Mouse (Mus musculus) lung, adult 2 months (tissue): ENCODE data around the gene Nprl3. TPM values are rescaled to one million over a fixed set of nuclear protein-coding genes. Genes with fewer than 3 reads are reported as not detected.

Experiments
- DNase-seq: peaks from one replicate; pipeline ENCODE4 v3.0.0; 2022
- H3K4me1 ChIP-seq: fragments of 200-500 bp; 2 replicates; pipeline ENCODE4 v1.6.1; 2011; ENCODE audit warnings: low read length; ENCODE audit not compliant: control insufficient read depth, insufficient read depth
- H3K4me3 ChIP-seq: fragments of 200-500 bp; replicated peaks from 2 replicates; pipeline ENCODE3; 2011; ENCODE audit warnings: low read depth, mild to moderate bottlenecking, control low read depth, low read length; ENCODE audit errors: extremely low read depth
- CTCF ChIP-seq: fragments of 200-500 bp; IDR thresholded peaks from 2 replicates; pipeline ENCODE4 v1.5.1; 2011; ENCODE audit warnings: mild to moderate bottlenecking, low read length, control low read depth; ENCODE audit not compliant: insufficient read depth
- POLR2A ChIP-seq: fragments of 200-500 bp; IDR thresholded peaks from 2 replicates; pipeline ENCODE4 v1.6.1; 2011; ENCODE audit warnings: low read depth, mild to moderate bottlenecking, control low read depth, low read length, borderline replicate concordance; ENCODE audit errors: extremely low read depth
- WGBS: fragments of 180-500 bp; shearing (Covaris S2); methylation state at CpG from one replicate; pipeline ENCODE4 v1.1.7; 2018; 5-methylcytosine and 5-hydroxymethylcytosine counted together
- polyA plus RNA-seq: library from polyadenylated mRNA; depleted of rRNA; stranded (reverse); fragments of >200 nt; gene quantifications from 2 replicates; pipeline ENCODE4 v1.2.3, GENCODE M21; 2012

Gene Nprl3
- polyA plus RNA-seq, 1 experiment = 85.7 TPM

DNA sequence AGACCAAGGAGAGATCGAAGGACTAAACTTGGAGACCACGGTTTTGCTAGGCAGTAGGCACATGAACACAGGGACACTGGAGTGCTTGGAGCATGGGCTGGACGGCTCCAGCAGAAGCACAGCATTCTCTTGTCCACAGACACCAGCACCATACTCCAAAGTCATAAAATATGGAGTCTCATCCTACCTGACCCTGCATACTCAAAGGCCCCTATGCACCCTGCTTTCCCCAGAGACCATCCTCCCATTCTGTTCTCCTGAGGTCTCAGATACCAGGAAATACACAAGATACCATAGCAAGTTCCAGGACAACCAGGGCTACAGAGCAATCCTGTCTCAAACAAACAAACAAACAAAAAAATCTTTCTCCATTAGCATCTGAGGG is 30.1 kb downstream of the Nprl3 start:
- WGBS = 94% methylated on average over 3 of the region's 3 CpGs
- H3K4me1 ChIP-seq = no peaks in the 10 kb centered on the region; the same call in 1 of the 2 replicates
- TF ChIP-seq POLR2A = no peak
- no peak for TF ChIP-seq CTCF
- no peak for DNase-seq
- no peak overlapping the region for H3K4me3 ChIP-seq

- peak; percentile 64 for TF ChIP-seq CTCF
- no peak for TF ChIP-seq POLR2A
- 59% methylated on average over 9 of the region's 9 CpGs for WGBS
- H3K4me1 ChIP-seq = no peaks in the 10 kb centered on the region; the same call in 1 of the 2 replicates
- peak; percentile 48 for DNase-seq
- no peak overlapping the region for H3K4me3 ChIP-seq
Measured at GRCm38 (mm10) chr11:32236712-32237410, 30.6 kb downstream of the Nprl3 start.

DNA sequence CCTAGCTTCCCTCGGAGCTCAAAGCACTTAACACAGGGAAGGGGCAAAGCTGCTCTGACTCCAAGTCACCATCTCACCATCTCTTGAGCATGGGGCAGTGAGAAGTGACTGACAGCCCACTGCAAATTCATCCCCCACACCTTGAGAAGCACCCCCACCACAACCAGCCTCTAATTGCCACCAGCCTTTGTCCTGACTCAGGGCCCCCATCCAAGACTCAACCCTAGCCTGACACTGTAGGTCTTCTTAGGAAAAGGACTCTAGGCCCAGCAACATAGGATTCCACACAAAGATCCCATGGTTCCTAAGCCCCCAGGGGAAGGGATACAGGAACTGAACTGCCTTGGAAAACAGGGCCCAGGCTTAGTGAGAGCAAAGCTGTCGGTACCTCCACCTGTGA is 31.4 kb downstream of the Nprl3 start:
- Histone ChIP-seq H3K4me3 (no peak overlapping the region), H3K4me1 (no peaks in the 10 kb centered on the region; the same call in 1 of the 2 replicates)
- TF ChIP-seq CTCF (no peak), POLR2A (no peak)
- DNase-seq = no peak
- WGBS = 78% methylated on average over 2 of the region's 2 CpGs

DNA sequence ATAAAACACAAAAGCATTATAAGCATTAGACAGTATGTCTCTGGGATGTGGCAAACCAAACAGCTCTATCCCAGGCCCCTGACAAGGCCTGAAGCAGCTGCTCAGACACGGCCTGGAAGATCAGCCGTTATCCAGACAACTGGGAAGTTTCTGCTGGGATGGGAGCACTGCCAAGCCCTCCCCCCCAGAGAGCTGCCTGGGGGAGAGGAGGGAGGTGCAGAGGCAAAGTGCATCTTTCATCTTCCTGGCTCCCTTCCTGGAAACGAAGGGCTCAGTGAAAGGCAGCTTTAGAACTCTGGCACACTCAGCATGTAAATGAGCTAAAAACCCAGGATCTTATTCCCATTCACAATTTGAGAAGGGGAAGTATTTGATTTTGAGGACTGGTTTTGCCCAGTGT is 31.9 kb downstream of the Nprl3 start:
- Histone ChIP-seq H3K4me3 (no peak overlapping the region), H3K4me1 (no peaks in the 10 kb centered on the region; the same call in 1 of the 2 replicates)
- TF ChIP-seq POLR2A (no peak), CTCF (no peak)
- WGBS = 37% methylated on average over 3 of the region's 3 CpGs
- DNase-seq = no peak

DNA sequence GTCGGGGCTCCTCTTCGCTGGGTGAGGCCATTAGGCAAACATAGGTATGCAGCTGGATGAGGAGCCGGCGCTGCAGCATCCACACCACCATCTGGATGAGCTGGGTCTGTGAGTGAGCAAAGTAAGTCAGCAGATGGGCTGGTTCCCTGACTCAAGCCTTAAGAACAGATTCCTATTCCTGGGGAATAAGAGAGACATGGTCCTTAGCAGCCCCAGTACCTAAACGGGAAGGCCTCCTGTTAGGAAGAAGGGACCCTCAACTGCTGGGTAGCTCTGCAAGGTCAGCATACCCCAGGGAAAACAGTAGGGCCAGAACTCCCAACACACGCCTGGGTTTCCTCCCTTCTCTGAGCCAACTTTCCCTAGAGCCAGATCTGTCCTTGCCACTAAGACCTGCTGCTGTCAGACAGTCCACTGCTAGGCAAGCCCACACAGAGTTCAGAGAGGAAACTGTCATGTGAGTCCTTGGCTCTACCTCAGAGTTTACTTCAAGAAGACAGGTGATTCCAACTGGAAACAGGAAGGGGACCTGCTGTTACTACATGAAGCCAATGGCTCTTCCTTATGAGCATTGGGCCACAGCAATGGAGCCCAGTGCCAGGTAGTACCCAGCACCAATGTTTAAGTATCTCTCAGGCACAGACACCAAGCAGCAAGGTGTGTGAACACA is 32.6 kb downstream of the Nprl3 start:
- TF ChIP-seq POLR2A = no peak
- TF ChIP-seq CTCF = no peak
- DNase-seq = no peak
- Histone ChIP-seq H3K4me1 (no peaks in the 10 kb centered on the region; the same call in 1 of the 2 replicates), H3K4me3 (no peak overlapping the region)
- WGBS = 82% methylated on average over 6 of the region's 6 CpGs

GRCm38 (mm10) chr11:32233895-32234294 is 33.6 kb downstream of the Nprl3 start:
- DNase-seq = no peak
- no peak overlapping the region for H3K4me3 ChIP-seq
- TF ChIP-seq CTCF (no peak), POLR2A (no peak)
- H3K4me1 ChIP-seq = no peaks in the 10 kb centered on the region; the same call in 1 of the 2 replicates
- 92% methylated on average over 3 of the region's 3 CpGs for WGBS

DNA sequence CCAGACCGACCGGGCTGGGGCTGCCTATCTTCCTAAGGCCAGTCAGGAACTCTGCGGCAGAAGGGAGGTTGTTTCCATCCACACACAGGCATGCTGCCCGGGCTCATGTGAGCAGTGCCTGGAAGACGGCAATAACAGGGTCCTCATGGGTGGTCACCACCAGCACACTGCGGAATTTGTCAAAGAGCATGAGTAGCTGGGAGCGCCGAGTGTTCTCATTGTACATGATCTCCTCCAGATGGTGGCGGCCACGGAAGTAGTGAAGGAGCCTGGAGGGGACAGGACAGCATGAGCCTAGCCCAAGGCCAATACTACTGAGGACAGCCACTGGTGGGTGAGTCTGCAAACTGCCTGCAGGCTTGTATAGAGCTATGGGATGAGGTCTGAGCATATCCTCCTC is 34.7 kb downstream of the Nprl3 start:
- WGBS = 84% methylated on average over 10 of the region's 10 CpGs
- TF ChIP-seq POLR2A (no peak), CTCF (no peak)
- DNase-seq = no peak
- H3K4me1 ChIP-seq = no peaks in the 10 kb centered on the region; the same call in 1 of the 2 replicates
- no peak overlapping the region for H3K4me3 ChIP-seq

DNA sequence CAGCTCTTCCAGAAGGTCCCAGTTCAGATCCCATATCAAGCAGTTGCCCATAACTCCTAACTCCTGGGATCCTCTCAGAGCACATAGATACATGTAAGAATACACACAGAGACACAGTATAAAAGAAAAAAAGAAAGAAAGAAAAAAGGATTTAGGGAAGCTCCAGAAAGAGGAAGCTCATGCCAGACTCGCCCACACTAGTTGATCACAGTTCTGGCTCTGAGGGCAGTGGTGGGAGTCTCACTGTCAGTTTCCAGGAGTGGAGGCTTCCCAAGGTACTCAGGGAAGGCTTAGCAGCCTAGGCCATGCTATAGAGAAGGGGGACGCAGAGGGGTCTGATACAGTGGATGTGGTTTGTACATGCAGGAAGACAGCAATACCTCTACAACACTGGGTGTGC is 36.4 kb downstream of the Nprl3 start:
- no peak for DNase-seq
- 91% methylated on average over 2 of the region's 2 CpGs for WGBS
- no peak overlapping the region for H3K4me3 ChIP-seq
- peaks cover under 1% of the 10 kb centered on the region; the same call in 1 of the 2 replicates for H3K4me1 ChIP-seq
- TF ChIP-seq POLR2A (no peak), CTCF (no peak)

- Histone ChIP-seq H3K4me3 (no peak overlapping the region), H3K4me1 (peaks cover 9% of the 10 kb centered on the region)
- 78% methylated on average over 4 of the region's 4 CpGs for WGBS
- DNase-seq = no peak
- TF ChIP-seq CTCF (no peak), POLR2A (no peak)
Measured at GRCm38 (mm10) chr11:32230220-32230619, 37.3 kb downstream of the Nprl3 start.

GRCm38 (mm10) chr11:32228292-32228845 is 39.1 kb downstream of the Nprl3 start:
- no peak overlapping the region for H3K4me3 ChIP-seq
- TF ChIP-seq CTCF (no peak), POLR2A (no peak)
- WGBS = 88% methylated on average over 3 of the region's 3 CpGs
- peaks cover 23% of the 10 kb centered on the region for H3K4me1 ChIP-seq
- DNase-seq = no peak
